In the genomic region with DNA sequence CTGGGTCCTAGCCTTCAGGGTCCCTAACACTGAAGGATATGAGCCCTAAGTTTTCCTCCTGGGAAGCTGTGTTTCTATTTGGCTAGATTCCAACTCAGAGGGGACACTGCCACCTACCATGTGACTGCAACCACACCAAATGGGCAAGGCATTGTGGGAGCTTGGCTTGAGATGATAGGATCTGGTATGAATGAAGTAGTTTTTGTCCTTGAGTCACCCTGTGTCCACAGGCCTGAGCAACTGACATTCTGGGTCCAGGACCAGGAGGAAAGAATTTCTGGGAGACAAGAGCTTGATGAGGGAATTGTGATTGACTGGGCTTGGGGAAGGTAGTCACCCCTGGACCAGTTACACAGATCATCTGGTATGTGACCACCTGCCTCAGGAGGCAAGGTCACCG, we compare ENCODE assay signal across 19 mouse cellular contexts. TPM values are rescaled to one million over a fixed set of nuclear protein-coding genes. Genes with fewer than 3 reads are reported as not detected.
"Had no signal": no experiment of that assay in that cellular context is flagged by ENCODE, and none has a peak within 500 bp of the region (broad histone marks: within the 10 kb centered on the region; RNA-seq: fewer than 3 reads in every experiment).

No protein-coding gene starts in this region.

- DNase-seq: kidney, adult 18-20 months; kidney, adult 9 months; kidney, postnatal 14 days; kidney, postnatal 4 days; left cerebral cortex, postnatal 4 days; liver, embryonic 13.5 days; lung, adult 2 months; right cerebral cortex, adult 18-20 months; right cerebral cortex, postnatal 14 days; right cerebral cortex, postnatal 4 days; thymus, postnatal 25 days had no signal

- ATAC-seq: lung, postnatal 0 days; midbrain, embryonic 13.5 days; midbrain, embryonic 16.5 days had no signal

- H3K9me3 ChIP-seq: liver, embryonic 13.5 days; megakaryocyte, embryonic 14.5 days; midbrain, embryonic 10.5 days; midbrain, embryonic 13.5 days; neural tube, embryonic 13.5 days; stomach, embryonic 15.5 days had no signal

- H3K27ac ChIP-seq: liver, embryonic 13.5 days; midbrain, embryonic 10.5 days; midbrain, embryonic 13.5 days; neural tube, embryonic 13.5 days; stomach, embryonic 15.5 days had no signal

- H3K9ac ChIP-seq: liver, embryonic 13.5 days; midbrain, embryonic 13.5 days; neural tube, embryonic 13.5 days; stomach, embryonic 15.5 days had no signal

- H3K4me1 ChIP-seq: liver, embryonic 13.5 days; neural tube, embryonic 13.5 days; stomach, embryonic 15.5 days had no signal

- H3K36me3 ChIP-seq: liver, embryonic 13.5 days; stomach, embryonic 15.5 days had no signal

- H3K27me3 ChIP-seq: liver, embryonic 13.5 days; midbrain, embryonic 13.5 days; neural tube, embryonic 13.5 days; stomach, embryonic 15.5 days had no signal

- H3K4me2 ChIP-seq: liver, embryonic 13.5 days; midbrain, embryonic 13.5 days; neural tube, embryonic 13.5 days; stomach, embryonic 15.5 days had no signal

- H3K4me3 ChIP-seq: liver, embryonic 13.5 days; megakaryocyte, embryonic 14.5 days; midbrain, embryonic 10.5 days; midbrain, embryonic 13.5 days; myocyte; neural tube, embryonic 13.5 days; stomach, embryonic 15.5 days had no signal

RNA-seq across cellular contexts. Expression of a gene that starts 53.2 kb away (rescaled TPM):
- polyA plus RNA-seq: neural tube, embryonic 13.5 days had no signal
